Mouse (Mus musculus): ENCODE data around the gene 1110012L19Rik. TPM values are rescaled to one million over a fixed set of nuclear protein-coding genes. Genes with fewer than 3 reads are reported as not detected.
"Not testable (repeated sequence)": the region's sequence is repeated elsewhere in the genome, so short reads cannot be mapped to it uniquely, and the experiment has no call there.

1110012L19Rik gene
- polyA plus RNA-seq (2012; rRNA removed): 1.4 and 1.7 TPM in 2 replicates

DNA sequence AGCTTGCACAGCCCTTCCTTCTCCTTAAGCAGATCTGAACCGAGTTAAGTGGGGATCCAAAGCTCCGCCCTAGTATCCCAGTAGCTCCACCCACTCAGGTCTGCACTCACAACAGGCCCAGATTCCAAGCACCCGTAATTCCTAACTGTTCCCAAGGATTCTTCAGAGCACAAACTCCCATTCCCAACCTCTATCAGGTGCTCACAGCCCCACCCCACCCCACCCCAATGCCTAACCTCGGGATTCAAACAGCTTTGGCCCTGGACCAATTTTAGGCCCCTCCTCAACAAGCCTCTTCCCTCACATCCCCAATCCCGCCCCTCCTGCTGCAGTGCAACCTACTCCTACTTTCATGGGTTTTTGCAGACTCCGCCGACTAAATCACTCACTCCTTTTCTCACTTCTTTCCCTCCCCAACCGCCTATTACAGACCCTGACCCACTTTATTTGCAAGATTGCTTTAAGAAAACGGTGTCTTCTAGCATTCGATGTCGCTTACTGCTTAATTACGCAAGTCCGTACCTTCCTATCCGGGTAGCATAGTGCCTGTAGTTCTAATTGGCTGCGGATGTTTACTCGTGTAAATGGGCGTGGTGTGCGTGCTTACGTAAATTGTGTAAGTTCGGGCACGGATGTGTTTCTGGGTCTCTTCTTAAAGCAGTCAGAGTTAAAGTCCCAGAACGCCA, at the start of gene 1110012L19Rik:
TSS of gene 1110012L19Rik (plus strand) at position 602 of the 686 bp plus-strand sequence.
- TF ChIP-seq CTCF (IDR thresholded peaks at IDR 0.05; ENCODE audit: control insufficient read depth, insufficient read depth, insufficient replicate concordance, low read depth, low read length) (no peak), POLR2A (IDR thresholded peaks at IDR 0.05; ENCODE audit: control insufficient read depth, low read depth, low read length) (no peak)
- H3K4me1 ChIP-seq (ENCODE audit: control insufficient read depth, insufficient read depth, low read length): peaks cover 3% of the 10 kb centered on the region; the same call in 1 of the 2 replicates
- peak within 1 kb of the TSS; percentile 43 for H3K4me3 ChIP-seq (ENCODE audit: control insufficient read depth, low read depth, low read length)
- H3K27ac ChIP-seq (ENCODE audit: control insufficient read depth, insufficient read depth, low read depth, low read length): peak within 1 kb of the TSS; percentile 57
- no peaks in the 10 kb centered on the region for H3K36me3 ChIP-seq (ENCODE audit: control insufficient read depth, insufficient read depth, low read length)
- no peaks in the 10 kb centered on the region for H3K27me3 ChIP-seq (ENCODE audit: control insufficient read depth, insufficient read depth, low read length)

DNA sequence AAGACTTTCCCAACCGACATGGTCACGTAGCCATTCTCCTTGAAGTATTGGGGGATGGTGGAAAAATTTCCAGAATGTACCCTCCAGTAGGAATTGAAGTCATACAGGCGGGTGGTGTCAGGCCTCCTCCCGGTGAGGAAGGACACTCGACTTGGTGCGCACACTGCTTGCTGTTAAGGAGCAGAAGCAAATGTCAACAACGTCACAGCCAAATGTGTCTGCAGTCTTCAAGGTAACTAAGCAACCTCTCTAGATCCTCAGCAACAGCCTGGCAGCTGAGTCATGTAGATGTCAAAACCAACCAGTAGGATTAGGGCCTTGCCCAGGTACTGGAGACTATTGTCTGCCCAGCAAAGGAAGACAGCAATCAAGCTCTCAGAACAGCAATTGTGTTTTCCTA, 22.7 kb upstream of the 1110012L19Rik start:
- Histone ChIP-seq H3K4me3 (ENCODE audit: control insufficient read depth, low read depth, low read length) (no peak overlapping the region), H3K27me3 (ENCODE audit: control insufficient read depth, insufficient read depth, low read length) (no peaks in the 10 kb centered on the region), H3K27ac (ENCODE audit: control insufficient read depth, insufficient read depth, low read depth, low read length) (no peak overlapping the region), H3K36me3 (ENCODE audit: control insufficient read depth, insufficient read depth, low read length) (no peaks in the 10 kb centered on the region), H3K4me1 (ENCODE audit: control insufficient read depth, insufficient read depth, low read length) (no peaks in the 10 kb centered on the region)
- no peak for TF ChIP-seq POLR2A (IDR thresholded peaks at IDR 0.05; ENCODE audit: control insufficient read depth, low read depth, low read length)
- no peak for TF ChIP-seq CTCF (IDR thresholded peaks at IDR 0.05; ENCODE audit: control insufficient read depth, insufficient read depth, insufficient replicate concordance, low read depth, low read length)

DNA sequence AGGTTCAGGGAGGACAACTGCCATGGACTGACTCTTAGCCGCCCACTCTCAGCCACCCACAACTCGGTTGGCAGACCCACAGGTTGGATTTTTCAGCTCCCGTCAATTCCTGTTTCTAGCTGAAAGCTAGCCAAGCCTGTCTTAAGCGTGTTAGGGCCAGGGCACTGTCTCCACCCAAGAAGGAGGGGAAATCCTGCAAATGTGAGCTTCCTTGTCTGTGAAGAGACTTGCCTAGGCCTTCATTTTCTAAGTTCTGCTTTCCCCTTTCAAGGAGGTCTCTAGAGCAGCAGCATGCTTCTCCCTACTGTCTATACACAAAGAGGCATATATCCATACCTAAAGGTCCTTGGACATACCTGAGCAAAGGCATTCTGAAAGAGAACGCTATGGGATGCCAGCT, 22.2 kb upstream of the 1110012L19Rik start:
- Histone ChIP-seq H3K27ac (ENCODE audit: control insufficient read depth, insufficient read depth, low read depth, low read length) (no peak overlapping the region), H3K4me1 (ENCODE audit: control insufficient read depth, insufficient read depth, low read length) (no peaks in the 10 kb centered on the region), H3K27me3 (ENCODE audit: control insufficient read depth, insufficient read depth, low read length) (no peaks in the 10 kb centered on the region), H3K36me3 (ENCODE audit: control insufficient read depth, insufficient read depth, low read length) (no peaks in the 10 kb centered on the region), H3K4me3 (ENCODE audit: control insufficient read depth, low read depth, low read length) (no peak overlapping the region)
- no peak for TF ChIP-seq POLR2A (IDR thresholded peaks at IDR 0.05; ENCODE audit: control insufficient read depth, low read depth, low read length)
- no peak for TF ChIP-seq CTCF (IDR thresholded peaks at IDR 0.05; ENCODE audit: control insufficient read depth, insufficient read depth, insufficient replicate concordance, low read depth, low read length)

DNA sequence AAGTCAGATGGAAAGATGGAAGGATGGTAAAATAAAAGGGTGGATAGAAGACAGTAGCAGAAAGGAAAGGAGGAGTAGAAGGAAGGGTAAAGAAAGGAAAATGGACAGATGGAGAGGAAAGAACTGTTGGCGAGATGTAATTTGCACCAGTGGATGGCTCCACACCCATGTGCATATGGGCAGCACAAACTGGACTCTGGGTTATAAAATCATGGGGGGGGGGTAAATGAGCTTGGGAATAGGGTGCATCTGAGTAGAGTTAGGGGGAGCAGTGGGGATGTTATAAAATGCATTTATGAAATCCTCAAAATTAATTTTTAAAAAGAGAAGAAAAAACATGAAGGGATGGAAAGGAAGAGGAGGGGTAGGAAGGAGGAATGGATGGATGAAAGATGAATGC, 21.5 kb upstream of the 1110012L19Rik start:
- TF ChIP-seq CTCF (IDR thresholded peaks at IDR 0.05; ENCODE audit: control insufficient read depth, insufficient read depth, insufficient replicate concordance, low read depth, low read length) (no peak), POLR2A (IDR thresholded peaks at IDR 0.05; ENCODE audit: control insufficient read depth, low read depth, low read length) (no peak)
- no peaks in the 10 kb centered on the region for H3K4me1 ChIP-seq (ENCODE audit: control insufficient read depth, insufficient read depth, low read length)
- no peaks in the 10 kb centered on the region for H3K27me3 ChIP-seq (ENCODE audit: control insufficient read depth, insufficient read depth, low read length)
- H3K36me3 ChIP-seq (ENCODE audit: control insufficient read depth, insufficient read depth, low read length): no peaks in the 10 kb centered on the region
- no peak overlapping the region for H3K27ac ChIP-seq (ENCODE audit: control insufficient read depth, insufficient read depth, low read depth, low read length)
- no peak overlapping the region for H3K4me3 ChIP-seq (ENCODE audit: control insufficient read depth, low read depth, low read length)

DNA sequence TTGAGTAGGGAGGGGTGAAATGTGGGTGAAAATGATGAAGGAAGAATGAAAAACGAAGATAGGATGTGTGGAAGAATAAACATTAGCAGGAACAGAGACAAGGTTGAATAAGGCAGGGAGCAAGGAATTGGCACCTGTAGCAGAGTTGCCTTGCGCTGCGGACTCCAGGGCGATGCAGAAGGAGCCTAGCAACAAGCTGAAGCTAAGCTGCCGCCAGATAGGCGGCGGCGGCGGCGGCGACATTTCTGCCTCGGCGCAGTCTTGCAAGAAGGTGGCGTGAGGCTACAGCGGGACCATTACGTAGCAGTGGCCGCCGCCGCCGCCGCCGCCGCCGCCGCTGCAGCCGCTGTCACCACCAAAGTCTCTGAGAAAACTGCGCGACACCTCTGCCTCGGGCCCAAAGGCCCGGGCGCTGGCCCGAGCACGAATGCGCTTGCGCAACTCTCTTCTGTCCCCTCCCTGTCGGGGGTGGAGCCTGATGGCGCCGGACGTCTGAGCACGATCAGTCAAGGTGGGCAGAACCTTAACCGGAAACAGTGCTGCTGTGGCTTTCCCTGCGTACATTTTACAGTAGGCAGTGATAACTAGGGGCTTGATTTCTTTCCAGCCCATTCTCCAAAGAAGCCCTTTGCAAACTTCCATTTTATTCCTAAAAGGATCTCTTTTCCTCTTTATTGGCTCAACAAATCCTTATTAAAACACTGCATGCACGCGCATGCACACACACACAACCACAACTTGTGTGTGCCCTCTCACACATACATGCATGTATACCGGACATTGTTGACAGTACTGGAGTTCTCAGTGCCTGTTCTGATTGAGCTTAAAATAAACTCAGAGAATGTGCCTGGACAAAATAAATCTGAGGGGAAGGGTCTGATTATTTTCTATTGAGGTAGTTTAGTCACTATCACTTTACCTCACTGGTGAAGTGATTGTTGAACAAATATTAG, 20.7 kb upstream of the 1110012L19Rik start, which contains the start of gene Ids:
TSS of gene Ids (minus strand) at position 424 of the 953 bp plus-strand sequence.
- no peak within 1 kb of the TSS for H3K27ac ChIP-seq (ENCODE audit: control insufficient read depth, insufficient read depth, low read depth, low read length)
- no peaks in the 10 kb centered on the region for H3K36me3 ChIP-seq (ENCODE audit: control insufficient read depth, insufficient read depth, low read length)
- peak within 1 kb of the TSS; percentile 78 for H3K4me3 ChIP-seq (ENCODE audit: control insufficient read depth, low read depth, low read length)
- H3K4me1 ChIP-seq (ENCODE audit: control insufficient read depth, insufficient read depth, low read length): no peaks in the 10 kb centered on the region
- TF ChIP-seq POLR2A (IDR thresholded peaks at IDR 0.05; ENCODE audit: control insufficient read depth, low read depth, low read length) (peak; percentile 70), CTCF (IDR thresholded peaks at IDR 0.05; ENCODE audit: control insufficient read depth, insufficient read depth, insufficient replicate concordance, low read depth, low read length) (no peak)
- H3K27me3 ChIP-seq (ENCODE audit: control insufficient read depth, insufficient read depth, low read length): no peaks in the 10 kb centered on the region

DNA sequence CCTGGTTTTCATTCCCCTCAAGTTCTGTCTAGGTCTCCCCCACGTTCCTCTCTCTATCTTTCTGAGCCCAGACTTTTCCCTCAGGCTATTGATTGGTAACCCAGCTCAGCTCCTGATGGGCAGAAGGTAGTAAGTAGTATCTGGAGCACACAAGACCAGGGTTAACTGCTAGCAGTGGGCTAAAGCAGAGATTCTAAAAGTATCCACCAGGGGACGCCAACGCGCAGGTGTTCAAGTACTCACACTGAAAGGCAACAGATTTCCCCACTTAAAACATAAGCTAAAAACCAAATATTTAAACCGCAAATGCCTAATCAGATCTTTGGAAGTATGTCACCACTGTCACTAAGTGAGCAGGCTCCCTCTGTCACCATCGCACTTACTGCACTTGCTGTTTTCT, 15.9 kb upstream of the 1110012L19Rik start:
- not testable (repeated sequence) for H3K36me3 ChIP-seq (ENCODE audit: control insufficient read depth, insufficient read depth, low read length); H3K27me3 ChIP-seq (ENCODE audit: control insufficient read depth, insufficient read depth, low read length); H3K4me1 ChIP-seq (ENCODE audit: control insufficient read depth, insufficient read depth, low read length); H3K4me3 ChIP-seq (ENCODE audit: control insufficient read depth, low read depth, low read length); H3K27ac ChIP-seq (ENCODE audit: control insufficient read depth, insufficient read depth, low read depth, low read length)

DNA sequence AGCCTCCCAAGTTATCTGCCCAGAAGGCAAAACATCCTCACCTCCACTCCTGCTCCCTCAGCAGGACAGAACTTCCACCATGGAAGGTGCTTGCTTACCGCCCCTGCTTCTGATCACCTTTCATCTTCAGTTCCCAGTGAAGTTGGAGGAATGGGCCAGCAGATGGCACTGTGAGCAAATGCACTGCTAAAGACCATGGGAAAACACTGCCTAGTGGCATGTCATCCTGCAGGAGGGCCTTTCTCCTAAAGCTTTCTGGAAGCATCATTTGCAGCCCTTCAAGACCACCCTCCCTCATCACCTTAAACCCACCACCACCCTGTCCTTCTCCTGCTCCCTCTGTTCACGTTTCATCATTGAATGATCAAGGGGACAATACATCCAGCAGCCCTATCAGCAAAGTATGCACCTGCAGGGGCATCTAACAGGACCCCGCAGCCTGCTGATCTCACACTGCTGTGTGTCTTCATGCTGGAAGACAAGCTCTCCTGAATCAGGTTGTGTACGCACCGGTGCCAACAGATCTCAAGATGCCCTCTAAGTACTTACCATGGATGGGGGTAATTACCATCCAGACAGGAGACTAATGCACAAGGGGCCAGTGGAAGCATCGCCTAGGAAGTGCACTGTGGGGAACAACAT, 11.1 kb upstream of the 1110012L19Rik start:
- not testable (repeated sequence) for H3K4me3 ChIP-seq (ENCODE audit: control insufficient read depth, low read depth, low read length); H3K27ac ChIP-seq (ENCODE audit: control insufficient read depth, insufficient read depth, low read depth, low read length); H3K36me3 ChIP-seq (ENCODE audit: control insufficient read depth, insufficient read depth, low read length); H3K27me3 ChIP-seq (ENCODE audit: control insufficient read depth, insufficient read depth, low read length); H3K4me1 ChIP-seq (ENCODE audit: control insufficient read depth, insufficient read depth, low read length)
